Mouse (Mus musculus) megakaryocyte, embryonic 14.5 days (primary cell): Measurements from ENCODE around the gene A830018L16Rik. TPM values are rescaled to one million over a fixed set of nuclear protein-coding genes. Genes with fewer than 3 reads are reported as not detected.
A peak's percentile ranks its signal among the peaks of the same experiment; 100 is the strongest.

Experiments
- H3K27me3 ChIP-seq: replicated peaks from 2 replicates; pipeline ENCODE3; 2012; ENCODE audit warnings: inconsistent platforms
- H3K36me3 ChIP-seq: replicated peaks from 2 replicates; pipeline ENCODE3; 2012; ENCODE audit warnings: low read length, inconsistent platforms, mixed read lengths
- H3K4me1 ChIP-seq: 2 replicates; pipeline ENCODE4 v1.6.1; 2012; ENCODE audit warnings: inconsistent platforms
- H3K4me3 ChIP-seq: replicated peaks from 2 replicates; pipeline ENCODE3; 2012; ENCODE audit warnings: moderate library complexity, mild to moderate bottlenecking, inconsistent platforms
- H3K9me3 ChIP-seq: 2 replicates; pipeline ENCODE4 v1.6.1; 2012; ENCODE audit warnings: inconsistent platforms
- FLI1 ChIP-seq: IDR thresholded peaks from 2 replicates; pipeline ENCODE4 v1.6.1; 2012; ENCODE audit warnings: low read length, inconsistent platforms, mixed read lengths
- GATA1 ChIP-seq: IDR thresholded peaks from 3 replicates; pipeline ENCODE4 v1.6.1; 2012; ENCODE audit warnings: mixed read lengths, low read length, inconsistent platforms, borderline replicate concordance
- polyA plus RNA-seq: library from polyadenylated mRNA; stranded (reverse); fragments of >175 nt; gene quantifications from 2 replicates; pipeline ENCODE4 v1.2.3, GENCODE M21; 2012; ENCODE audit warnings: low replicate concordance; ENCODE audit not compliant: insufficient read depth

The A830018L16Rik gene
- not detected in 2 replicates for polyA plus RNA-seq

DNA sequence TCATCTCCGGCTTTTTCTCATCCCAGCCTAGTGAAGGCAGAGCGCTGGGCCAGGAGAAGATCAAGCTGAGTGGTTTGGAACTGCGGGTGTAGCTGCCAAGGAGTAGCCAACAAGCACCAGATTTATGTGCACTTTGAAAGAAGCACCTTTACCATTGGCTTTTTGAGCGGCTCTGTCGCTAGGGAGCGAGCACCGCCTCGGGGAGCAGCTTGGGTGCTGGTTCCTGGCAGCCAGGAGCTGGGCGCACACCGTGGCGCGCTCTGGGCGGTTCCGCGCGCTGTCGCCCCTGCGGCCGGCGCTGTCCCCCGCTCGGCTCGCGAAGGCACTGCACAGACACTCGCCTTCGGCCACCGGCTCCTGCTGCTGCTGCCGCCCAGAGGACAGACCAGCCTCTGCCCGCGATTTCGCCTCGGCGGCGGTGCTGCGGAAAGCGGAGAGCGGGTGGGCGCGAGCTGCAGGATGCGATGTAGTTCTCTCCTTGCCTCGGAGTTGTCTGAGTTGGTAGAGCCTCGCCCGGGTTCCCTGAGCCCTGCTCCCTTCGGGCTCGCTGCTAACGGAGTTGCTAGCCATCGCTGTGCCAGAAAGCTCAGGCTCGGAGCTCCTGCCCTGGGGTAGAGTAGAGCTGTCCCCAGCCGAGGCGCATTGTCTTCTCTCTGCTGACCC is at the start of gene A830018L16Rik:
TSS of gene A830018L16Rik (plus strand) at position 212 of the 663 bp plus-strand sequence.
- H3K36me3 ChIP-seq: no peaks in the 10 kb centered on the region
- H3K4me1 ChIP-seq: peaks cover 3% of the 10 kb centered on the region; the same call in 1 of the 2 replicates
- peak within 1 kb of the TSS; percentile 50 for H3K4me3 ChIP-seq
- peaks cover 6% of the 10 kb centered on the region; the same call in 1 of the 2 replicates for H3K9me3 ChIP-seq
- H3K27me3 ChIP-seq: peaks cover 15% of the 10 kb centered on the region
- no peak for TF ChIP-seq GATA1
- no peak for TF ChIP-seq FLI1

DNA sequence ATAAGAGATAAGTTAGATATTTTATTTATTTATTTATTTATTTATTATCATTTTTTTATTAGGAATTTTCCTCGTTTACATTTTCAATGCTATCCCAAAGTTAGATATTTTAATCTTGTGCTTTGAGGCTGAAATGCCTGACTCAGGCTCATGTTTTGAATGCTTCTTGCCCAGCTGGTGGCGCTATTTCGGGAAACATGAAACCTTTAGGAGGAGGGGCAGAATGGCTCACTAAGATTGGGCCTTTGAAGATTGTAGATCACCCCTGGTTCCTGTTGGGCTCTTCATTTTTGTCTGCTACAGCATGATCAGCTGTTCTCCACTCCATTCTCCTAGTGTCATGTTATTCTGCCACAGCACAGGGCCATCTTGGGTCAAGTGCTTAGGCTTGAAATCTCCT is 28.1 kb upstream of the A830018L16Rik start:
- Histone ChIP-seq H3K36me3 (no peaks in the 10 kb centered on the region), H3K4me3 (no peak overlapping the region), H3K4me1 (no peaks in the 10 kb centered on the region), H3K27me3 (no peaks in the 10 kb centered on the region), H3K9me3 (no peaks in the 10 kb centered on the region)
- TF ChIP-seq GATA1 (no peak), FLI1 (no peak)

DNA sequence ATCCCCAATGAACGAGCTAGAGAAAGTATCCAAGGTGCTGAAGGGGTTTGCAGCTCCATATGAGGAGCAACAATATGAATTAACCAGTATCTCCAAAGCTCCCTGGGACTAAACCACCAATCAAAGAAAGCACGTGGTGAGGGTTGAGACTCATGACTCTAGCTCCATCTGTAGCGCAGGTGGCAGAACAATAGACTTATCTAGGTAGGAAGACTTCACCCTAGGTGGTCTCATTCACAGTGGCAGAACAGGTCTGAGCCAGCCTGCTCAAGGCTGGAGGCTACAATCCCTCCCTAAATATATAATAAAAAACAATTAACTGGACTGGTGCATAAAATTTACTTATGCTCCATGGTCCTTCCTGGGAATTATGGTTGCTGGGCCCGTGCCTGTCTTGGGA is 18.5 kb upstream of the A830018L16Rik start:
- Histone ChIP-seq H3K27me3 (no peaks in the 10 kb centered on the region), H3K36me3 (no peaks in the 10 kb centered on the region), H3K4me3 (no peak overlapping the region), H3K4me1 (no peaks in the 10 kb centered on the region), H3K9me3 (no peaks in the 10 kb centered on the region)
- TF ChIP-seq FLI1 (no peak), GATA1 (no peak)

DNA sequence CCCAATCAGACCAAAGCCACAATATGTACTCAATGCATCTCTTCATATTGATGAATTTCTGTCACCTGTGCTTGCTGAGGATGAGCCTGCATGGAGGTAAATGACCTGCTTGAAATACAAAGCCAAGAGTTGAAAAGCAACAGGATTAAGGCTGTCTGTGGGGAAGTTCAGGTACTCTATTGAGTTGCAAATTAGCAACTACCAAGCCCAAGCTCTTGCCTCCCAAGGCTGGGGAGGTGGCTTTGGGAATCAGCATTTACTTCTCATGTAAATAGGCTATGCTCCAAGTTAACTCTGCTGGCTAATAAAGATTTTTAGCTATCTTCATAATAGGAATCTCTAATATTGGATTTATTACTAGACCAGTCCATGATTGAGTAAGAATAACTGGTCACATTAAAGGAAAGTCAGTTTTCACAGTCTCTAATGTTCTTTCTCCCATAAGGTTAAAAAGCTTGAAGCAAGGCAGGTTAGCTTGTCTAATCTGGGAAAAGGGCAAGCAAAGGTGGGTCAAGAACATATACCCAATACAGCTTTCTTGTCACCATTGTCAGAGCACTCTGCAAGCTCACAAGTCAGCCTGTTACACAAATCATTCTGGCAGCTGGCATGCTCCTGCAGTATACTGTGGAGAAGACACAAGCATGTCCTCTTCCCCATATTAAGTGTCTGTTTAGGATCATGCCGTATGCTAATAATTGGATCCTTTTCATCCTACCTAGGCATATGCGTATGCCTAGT is 17.7 kb upstream of the A830018L16Rik start:
- TF ChIP-seq FLI1 (no peak), GATA1 (no peak)

DNA sequence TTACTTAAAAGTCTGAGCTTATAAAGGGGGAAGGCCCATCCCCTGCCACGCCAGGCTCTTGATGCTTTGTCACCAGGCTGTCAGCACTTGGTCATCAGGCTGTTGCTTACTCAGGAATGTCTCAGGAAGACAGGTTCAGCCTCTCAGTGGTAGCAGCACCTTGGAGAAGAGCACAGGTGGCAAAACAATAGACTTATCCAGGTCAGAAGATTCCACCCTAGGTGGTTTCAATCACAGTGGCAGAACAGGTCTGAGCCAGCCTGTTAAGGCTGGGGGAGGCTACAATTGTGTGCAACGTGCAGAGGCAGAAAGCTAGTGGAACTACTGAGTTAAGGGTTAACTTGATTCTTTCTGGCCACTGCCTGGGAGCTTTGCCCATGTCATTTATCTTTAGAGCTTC is 12.7 kb upstream of the A830018L16Rik start:
- TF ChIP-seq GATA1: no peak
- TF ChIP-seq FLI1: no peak
- Histone ChIP-seq H3K27me3 (no peaks in the 10 kb centered on the region), H3K4me1 (no peaks in the 10 kb centered on the region), H3K4me3 (no peak overlapping the region), H3K9me3 (no peaks in the 10 kb centered on the region), H3K36me3 (no peaks in the 10 kb centered on the region)

More for the DNA sequence above, 17.7 kb upstream of the A830018L16Rik start:
- Histone ChIP-seq H3K4me1 (no peaks in the 10 kb centered on the region), H3K27me3 (no peaks in the 10 kb centered on the region), H3K9me3 (no peaks in the 10 kb centered on the region), H3K4me3 (no peak overlapping the region), H3K36me3 (no peaks in the 10 kb centered on the region)

DNA sequence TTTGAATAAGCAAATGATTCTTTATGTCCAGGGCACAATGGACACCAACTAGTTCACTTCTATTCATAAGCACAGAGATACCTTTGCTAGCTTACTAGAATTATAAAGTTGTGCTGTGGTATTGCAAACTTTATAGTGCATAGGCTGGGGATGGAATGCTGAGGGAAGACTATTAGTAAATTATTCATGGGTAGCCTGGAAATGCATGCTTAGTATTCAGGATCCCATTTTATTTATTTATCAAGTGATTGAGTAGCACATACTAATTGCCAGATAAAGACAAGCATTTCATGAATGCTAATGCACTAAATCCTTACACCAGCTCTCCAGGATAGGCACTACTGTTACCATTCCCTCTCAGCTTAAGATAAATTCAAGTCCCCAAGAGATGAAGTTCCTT is 8.4 kb upstream of the A830018L16Rik start:
- TF ChIP-seq GATA1 (no peak), FLI1 (no peak)
- H3K36me3 ChIP-seq: no peaks in the 10 kb centered on the region
- no peaks in the 10 kb centered on the region for H3K9me3 ChIP-seq
- no peaks in the 10 kb centered on the region for H3K27me3 ChIP-seq
- no peak overlapping the region for H3K4me3 ChIP-seq
- H3K4me1 ChIP-seq: no peaks in the 10 kb centered on the region

DNA sequence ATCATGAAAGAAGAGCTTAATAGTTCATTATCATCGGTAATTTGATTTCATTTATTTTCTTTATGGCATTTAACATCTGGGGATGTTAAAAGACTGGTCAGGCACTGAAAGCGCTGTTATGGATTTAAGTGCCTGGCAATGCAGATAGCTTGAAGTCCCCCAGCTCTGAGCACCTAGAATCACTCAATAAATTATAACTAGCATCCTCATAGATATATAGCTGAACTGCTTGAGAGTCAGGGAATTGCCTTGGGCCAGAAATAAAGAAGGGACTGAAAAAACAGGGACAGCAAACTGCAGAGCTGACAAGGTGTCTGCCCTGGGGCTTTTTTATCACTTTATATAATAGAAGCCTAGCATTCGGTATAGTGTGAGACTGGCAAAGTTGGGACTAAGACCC is 7.9 kb upstream of the A830018L16Rik start:
- H3K4me1 ChIP-seq: no peaks in the 10 kb centered on the region
- no peaks in the 10 kb centered on the region for H3K36me3 ChIP-seq
- H3K27me3 ChIP-seq: no peaks in the 10 kb centered on the region
- TF ChIP-seq FLI1 (no peak), GATA1 (no peak)
- H3K9me3 ChIP-seq: no peaks in the 10 kb centered on the region
- H3K4me3 ChIP-seq: no peak overlapping the region

DNA sequence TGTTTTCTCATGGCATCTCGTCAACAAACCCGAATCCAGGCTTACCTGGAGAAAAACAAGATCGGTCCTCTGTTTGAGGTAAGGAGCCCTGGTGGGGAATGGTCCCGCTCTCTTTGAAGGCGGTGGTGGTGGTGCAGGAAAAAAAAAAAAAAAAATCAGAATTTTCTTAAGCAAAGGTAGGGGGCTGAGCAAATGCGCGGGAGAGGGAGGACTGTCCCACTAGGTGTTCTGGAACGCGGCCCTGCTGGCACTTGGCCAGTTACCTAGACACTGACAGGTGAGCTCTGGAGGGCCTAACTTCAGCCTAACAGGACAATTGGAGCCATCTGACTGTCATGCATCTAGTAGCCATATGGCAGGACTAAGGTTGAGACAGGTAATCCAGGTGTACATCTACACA is 655 bp downstream of the A830018L16Rik start:
- Histone ChIP-seq H3K9me3 (peaks cover 6% of the 10 kb centered on the region; the same call in 1 of the 2 replicates), H3K4me3 (no peak overlapping the region), H3K36me3 (no peaks in the 10 kb centered on the region), H3K4me1 (peaks cover 3% of the 10 kb centered on the region; the same call in 1 of the 2 replicates), H3K27me3 (peaks cover 15% of the 10 kb centered on the region)
- TF ChIP-seq GATA1 (no peak), FLI1 (no peak)

DNA sequence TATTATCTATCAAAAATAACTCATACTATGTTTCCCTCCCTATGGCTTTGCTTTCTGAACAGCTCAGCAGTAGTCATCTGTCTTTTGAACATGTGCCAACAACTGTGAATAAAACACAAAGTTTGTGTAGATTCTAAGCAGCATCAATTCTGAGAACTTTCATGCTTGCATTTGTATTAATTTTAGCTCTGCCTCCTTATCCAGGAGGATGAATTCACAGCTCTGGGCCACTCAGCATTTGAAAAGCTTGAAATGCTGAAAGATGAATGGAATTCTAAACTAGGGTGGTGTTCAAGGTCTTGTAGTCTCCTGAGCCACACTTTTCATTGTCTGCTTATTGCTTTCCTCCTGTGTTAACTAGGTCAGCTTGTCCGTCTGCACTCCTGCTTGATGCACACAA is 13.4 kb downstream of the A830018L16Rik start:
- no peaks in the 10 kb centered on the region for H3K27me3 ChIP-seq
- TF ChIP-seq FLI1 (no peak), GATA1 (no peak)
- H3K36me3 ChIP-seq: no peaks in the 10 kb centered on the region
- H3K4me3 ChIP-seq: no peak overlapping the region
- no peaks in the 10 kb centered on the region for H3K9me3 ChIP-seq
- no peaks in the 10 kb centered on the region for H3K4me1 ChIP-seq

DNA sequence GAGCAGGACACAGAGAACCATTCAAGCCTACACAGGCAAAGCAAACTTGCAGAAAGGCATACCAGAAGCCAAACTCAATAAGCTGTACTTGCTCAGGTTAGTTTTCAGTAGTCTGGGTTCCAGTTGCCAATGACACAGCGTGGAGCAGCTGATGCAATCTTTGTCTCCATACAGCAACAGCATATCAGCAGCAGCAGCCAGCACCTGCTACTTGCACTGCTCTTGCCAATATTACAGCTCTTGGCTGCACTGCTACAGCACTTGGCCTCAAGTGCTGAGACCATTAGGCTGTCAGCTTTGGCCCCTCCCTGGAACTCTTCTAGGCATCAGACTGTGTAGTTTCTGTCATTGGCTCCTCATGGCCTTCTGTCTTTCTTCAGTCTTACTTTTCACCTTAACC is 44.4 kb downstream of the A830018L16Rik start:
- no peak for TF ChIP-seq GATA1
- no peak for TF ChIP-seq FLI1
- H3K27me3 ChIP-seq: no peaks in the 10 kb centered on the region
- H3K4me1 ChIP-seq: no peaks in the 10 kb centered on the region
- no peaks in the 10 kb centered on the region for H3K36me3 ChIP-seq
- H3K4me3 ChIP-seq: no peak overlapping the region
- H3K9me3 ChIP-seq: peaks cover 14% of the 10 kb centered on the region; the same call in 1 of the 2 replicates

DNA sequence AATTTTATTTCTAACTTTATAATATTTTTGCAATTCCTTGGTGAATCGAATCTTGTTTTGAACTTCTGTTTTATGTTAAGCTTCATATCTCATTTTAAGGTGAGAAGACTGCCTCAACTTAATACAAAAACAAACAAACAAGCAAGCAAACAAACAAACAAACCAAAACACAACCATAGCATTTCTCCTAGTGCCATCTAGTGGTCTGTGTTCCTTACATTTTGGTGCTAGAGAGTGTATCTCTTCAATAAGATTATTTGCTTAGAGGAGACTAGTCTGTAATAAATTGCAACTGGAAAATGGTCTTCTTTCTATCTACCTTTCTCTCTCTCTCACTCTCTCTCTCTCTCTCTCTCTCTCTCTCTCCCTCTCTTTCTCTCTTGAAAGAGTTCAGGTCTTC is 52.4 kb downstream of the A830018L16Rik start:
- Histone ChIP-seq H3K36me3 (no peaks in the 10 kb centered on the region), H3K4me1 (no peaks in the 10 kb centered on the region), H3K4me3 (no peak overlapping the region), H3K27me3 (no peaks in the 10 kb centered on the region), H3K9me3 (peaks cover 5% of the 10 kb centered on the region; the same call in 1 of the 2 replicates)
- TF ChIP-seq FLI1 (no peak), GATA1 (no peak)
